Mouse (Mus musculus): ENCODE data around the gene Dtx3l. TPM values are rescaled to one million over a fixed set of nuclear protein-coding genes. Genes with fewer than 3 reads are reported as not detected.

The Dtx3l gene
- polyA plus RNA-seq, 1 experiment from 2014 or later, result 4.4 TPM

GRCm38 (mm10) chr16:35918721-35919543, 20.0 kb downstream of the Dtx3l start:
- Histone ChIP-seq H3K36me3 (ENCODE audit: insufficient read depth, low read length) (no peaks in the 10 kb centered on the region), H3K9ac (ENCODE audit: low read depth, low read length) (no peak overlapping the region; the same call in 1 of the 2 replicates), H3K4me3 (replicated peaks; ENCODE audit: low read depth, low read length) (no peak overlapping the region), H3K27ac (no peak overlapping the region), H3K27me3 (ENCODE audit: insufficient read depth, low read length) (no peaks in the 10 kb centered on the region), H3K4me1 (replicated peaks; ENCODE audit: insufficient read depth, low read length) (no peaks in the 10 kb centered on the region), H3K4me2 (ENCODE audit: low read length) (no peak overlapping the region), H3K9me3 (replicated peaks; ENCODE audit: low read length) (no peaks in the 10 kb centered on the region)
- ATAC-seq (replicated peaks; ENCODE audit: low FRiP score, low read depth), result no peak
- no peak for DNase-seq (ENCODE audit: low spot score)
- no peak for TF ChIP-seq CTCF (IDR thresholded peaks at IDR 0.05; ENCODE audit: low read depth)
- WGBS, result 75% methylated on average over 6 of the region's 6 CpGs

DNA sequence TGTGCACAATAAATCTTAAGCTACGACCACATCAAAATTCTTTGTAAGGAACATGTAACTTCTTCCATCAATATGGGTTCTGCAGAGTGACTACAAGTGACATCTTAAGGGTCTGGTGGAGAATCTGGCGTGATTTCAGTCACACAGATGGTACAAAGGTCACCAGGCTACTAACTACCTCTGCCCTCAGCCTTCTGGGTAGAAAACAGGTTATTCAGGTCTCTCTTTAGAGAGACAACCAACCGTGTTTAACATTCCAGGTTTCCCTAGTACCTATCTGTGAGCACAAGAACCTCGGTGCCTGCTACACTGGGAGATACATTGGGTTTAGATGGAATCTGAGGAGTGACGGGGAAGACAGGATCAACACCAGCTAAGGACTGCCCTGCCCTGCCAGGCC, 24.6 kb downstream of the Dtx3l start:
- no peaks in the 10 kb centered on the region for H3K27me3 ChIP-seq (ENCODE audit: insufficient read depth, low read length)
- no peak overlapping the region for H3K4me3 ChIP-seq (replicated peaks; ENCODE audit: low read depth, low read length)
- no peak overlapping the region for H3K27ac ChIP-seq
- no peaks in the 10 kb centered on the region for H3K9me3 ChIP-seq (replicated peaks; ENCODE audit: low read length)
- H3K36me3 ChIP-seq (ENCODE audit: insufficient read depth, low read length), result no peaks in the 10 kb centered on the region
- no peak overlapping the region for H3K9ac ChIP-seq (ENCODE audit: low read depth, low read length)
- no peak overlapping the region for H3K4me2 ChIP-seq (ENCODE audit: low read length)
- TF ChIP-seq CTCF (IDR thresholded peaks at IDR 0.05; ENCODE audit: low read depth), result no peak
- H3K4me1 ChIP-seq (replicated peaks; ENCODE audit: insufficient read depth, low read length), result no peaks in the 10 kb centered on the region
- WGBS, result 57% methylated on average over 5 of the region's 5 CpGs
- DNase-seq (ENCODE audit: low spot score) (no peak), ATAC-seq (replicated peaks; ENCODE audit: low FRiP score, low read depth) (no peak)

DNA sequence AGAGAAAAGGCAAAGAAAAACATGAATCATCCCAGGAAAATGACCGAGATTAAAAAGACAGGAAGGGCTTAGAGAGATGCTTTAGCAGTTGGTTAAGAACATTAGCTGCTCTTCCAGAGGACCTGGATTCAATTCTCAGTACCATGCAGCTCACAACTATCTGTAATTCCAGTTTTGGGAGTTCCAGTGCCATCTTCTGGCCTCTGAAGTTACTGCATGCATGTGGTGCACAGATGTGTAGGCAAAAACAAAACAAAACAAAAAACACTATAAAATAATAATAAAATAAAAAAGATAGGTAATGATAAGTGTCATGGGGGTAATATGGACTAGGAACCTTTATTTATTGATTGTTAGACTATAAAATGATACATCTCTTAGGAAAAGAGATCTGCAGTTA, 25.4 kb downstream of the Dtx3l start:
- H3K4me2 ChIP-seq (ENCODE audit: low read length), result no peak overlapping the region
- no peak overlapping the region for H3K4me3 ChIP-seq (replicated peaks; ENCODE audit: low read depth, low read length)
- WGBS, result 74% methylated on average over 1 of the region's 1 CpGs
- DNase-seq (ENCODE audit: low spot score) (peak; percentile 19), ATAC-seq (replicated peaks; ENCODE audit: low FRiP score, low read depth) (no peak)
- TF ChIP-seq CTCF (IDR thresholded peaks at IDR 0.05; ENCODE audit: low read depth), result peak; percentile 59
- no peaks in the 10 kb centered on the region for H3K36me3 ChIP-seq (ENCODE audit: insufficient read depth, low read length)
- H3K9me3 ChIP-seq (replicated peaks; ENCODE audit: low read length), result no peaks in the 10 kb centered on the region
- no peak overlapping the region for H3K9ac ChIP-seq (ENCODE audit: low read depth, low read length)
- no peaks in the 10 kb centered on the region for H3K4me1 ChIP-seq (replicated peaks; ENCODE audit: insufficient read depth, low read length)
- no peaks in the 10 kb centered on the region for H3K27me3 ChIP-seq (ENCODE audit: insufficient read depth, low read length)
- H3K27ac ChIP-seq, result no peak overlapping the region

- Histone ChIP-seq H3K27ac (no peak overlapping the region), H3K4me1 (replicated peaks; ENCODE audit: insufficient read depth, low read length) (no peaks in the 10 kb centered on the region), H3K4me3 (replicated peaks; ENCODE audit: low read depth, low read length) (no peak overlapping the region), H3K4me2 (ENCODE audit: low read length) (no peak overlapping the region), H3K27me3 (ENCODE audit: insufficient read depth, low read length) (no peaks in the 10 kb centered on the region), H3K36me3 (ENCODE audit: insufficient read depth, low read length) (no peaks in the 10 kb centered on the region), H3K9ac (ENCODE audit: low read depth, low read length) (no peak overlapping the region), H3K9me3 (replicated peaks; ENCODE audit: low read length) (no peaks in the 10 kb centered on the region)
- DNase-seq (ENCODE audit: low spot score), result no peak
- TF ChIP-seq CTCF (IDR thresholded peaks at IDR 0.05; ENCODE audit: low read depth), result no peak
- no peak for ATAC-seq (replicated peaks; ENCODE audit: low FRiP score, low read depth)
- WGBS, result 56% methylated on average over 3 of the region's 3 CpGs
These were observed 27.5 kb downstream of the Dtx3l start for GRCm38 (mm10) chr16:35911449-35911848.

GRCm38 (mm10) chr16:35907432-35908201, 31.3 kb downstream of the Dtx3l start:
- DNase-seq (ENCODE audit: low spot score), result peak; percentile 52

DNA sequence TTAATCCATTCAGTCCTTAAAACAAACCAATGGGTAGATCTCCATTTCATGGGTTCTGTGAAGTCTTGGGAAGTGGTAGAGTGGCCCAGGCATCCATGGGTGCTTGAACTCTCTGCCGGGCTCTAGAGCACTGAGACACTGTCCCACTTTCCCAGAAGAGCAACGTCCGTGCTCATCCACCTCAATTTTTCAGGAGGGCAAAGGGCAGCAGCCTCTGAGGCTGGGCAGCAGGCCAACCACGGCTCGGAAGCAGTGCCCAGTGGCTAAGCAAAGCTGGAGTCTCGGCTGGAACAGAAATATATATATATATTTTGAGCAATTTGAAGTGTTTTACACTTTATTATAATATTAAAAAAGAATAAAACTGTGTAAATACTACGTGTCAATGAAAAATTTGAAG, 32.1 kb downstream of the Dtx3l start:
- WGBS, result 41% methylated on average over 7 of the region's 7 CpGs
- Histone ChIP-seq H3K27ac (no peak overlapping the region), H3K9me3 (replicated peaks; ENCODE audit: low read length) (no peaks in the 10 kb centered on the region), H3K4me1 (replicated peaks; ENCODE audit: insufficient read depth, low read length) (no peaks in the 10 kb centered on the region), H3K9ac (ENCODE audit: low read depth, low read length) (no peak overlapping the region), H3K36me3 (ENCODE audit: insufficient read depth, low read length) (no peaks in the 10 kb centered on the region), H3K27me3 (ENCODE audit: insufficient read depth, low read length) (no peaks in the 10 kb centered on the region), H3K4me3 (replicated peaks; ENCODE audit: low read depth, low read length) (no peak overlapping the region), H3K4me2 (ENCODE audit: low read length) (no peak overlapping the region)
- DNase-seq (ENCODE audit: low spot score), result no peak
- no peak for ATAC-seq (replicated peaks; ENCODE audit: low FRiP score, low read depth)
- TF ChIP-seq CTCF (IDR thresholded peaks at IDR 0.05; ENCODE audit: low read depth), result no peak

More at GRCm38 (mm10) chr16:35907432-35908201, 31.3 kb downstream of the Dtx3l start:
- Histone ChIP-seq H3K4me1 (replicated peaks; ENCODE audit: insufficient read depth, low read length) (no peaks in the 10 kb centered on the region), H3K9ac (ENCODE audit: low read depth, low read length) (no peak overlapping the region), H3K9me3 (replicated peaks; ENCODE audit: low read length) (no peaks in the 10 kb centered on the region), H3K27ac (peak overlapping the region; percentile 25; the same call in 1 of the 2 replicates), H3K36me3 (ENCODE audit: insufficient read depth, low read length) (no peaks in the 10 kb centered on the region), H3K4me2 (ENCODE audit: low read length) (no peak overlapping the region), H3K4me3 (replicated peaks; ENCODE audit: low read depth, low read length) (no peak overlapping the region), H3K27me3 (ENCODE audit: insufficient read depth, low read length) (no peaks in the 10 kb centered on the region)
- WGBS, result 35% methylated on average over 4 of the region's 4 CpGs
- no peak for TF ChIP-seq CTCF (IDR thresholded peaks at IDR 0.05; ENCODE audit: low read depth)
- 0 out of 2 replicates have a peak, but pooled peaks have one; percentile 43 for ATAC-seq (replicated peaks; ENCODE audit: low FRiP score, low read depth)
